Mouse (Mus musculus): ENCODE data around the gene Lhfpl2. TPM values are rescaled to one million over a fixed set of nuclear protein-coding genes. Genes with fewer than 3 reads are reported as not detected.

The Lhfpl2 gene
- polyA plus RNA-seq, 1 experiment = 5.8 TPM

- WGBS = 56% methylated on average over 12 of the region's 12 CpGs
- Histone ChIP-seq H3K4me1 (ENCODE audit: control insufficient read depth, insufficient read depth, low read length) (no peaks in the 10 kb centered on the region), H3K27ac (ENCODE audit: control insufficient read depth, insufficient read depth, low read depth, low read length, poor library complexity) (no peak overlapping the region), H3K4me3 (replicated peaks; ENCODE audit: control insufficient read depth, low read depth, low read length) (no peak overlapping the region)
- TF ChIP-seq CTCF (IDR thresholded peaks at IDR 0.05; ENCODE audit: control insufficient read depth, insufficient read depth, low read length) (no peak), POLR2A (IDR thresholded peaks at IDR 0.05; ENCODE audit: borderline replicate concordance, control insufficient read depth, low read depth, low read length) (no peak)
Observed at GRCm38 (mm10) chr13:94086090-94086808, 28.7 kb downstream of the Lhfpl2 start.

DNA sequence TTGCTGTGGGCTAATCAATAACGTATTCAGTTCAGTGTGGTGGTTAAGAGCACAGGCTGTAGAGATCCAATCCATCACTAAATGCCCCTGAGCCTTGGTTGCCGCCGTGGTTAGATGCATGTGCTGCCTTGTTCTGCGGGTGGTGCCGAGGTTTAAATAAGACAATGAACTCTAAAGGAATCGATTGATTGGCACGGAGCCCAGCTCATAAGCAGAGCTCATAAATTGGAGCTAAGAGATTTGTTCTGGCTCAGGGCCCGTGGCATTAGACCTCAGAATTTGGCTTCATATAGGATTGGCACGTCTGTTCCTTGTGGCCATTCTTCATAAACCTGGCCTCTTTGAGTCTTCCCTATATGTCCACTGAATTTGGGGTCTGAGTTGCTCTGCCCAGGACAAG lies 29.5 kb downstream of the Lhfpl2 start:
- 76% methylated on average over 9 of the region's 9 CpGs for WGBS
- no peaks in the 10 kb centered on the region for H3K4me1 ChIP-seq (ENCODE audit: control insufficient read depth, insufficient read depth, low read length)
- TF ChIP-seq CTCF (IDR thresholded peaks at IDR 0.05; ENCODE audit: control insufficient read depth, insufficient read depth, low read length) (no peak), POLR2A (IDR thresholded peaks at IDR 0.05; ENCODE audit: borderline replicate concordance, control insufficient read depth, low read depth, low read length) (no peak)
- no peak overlapping the region for H3K4me3 ChIP-seq (replicated peaks; ENCODE audit: control insufficient read depth, low read depth, low read length)
- H3K27ac ChIP-seq (ENCODE audit: control insufficient read depth, insufficient read depth, low read depth, low read length, poor library complexity) = no peak overlapping the region

- Histone ChIP-seq H3K27ac (ENCODE audit: control insufficient read depth, insufficient read depth, low read depth, low read length, poor library complexity) (no peak overlapping the region), H3K4me1 (ENCODE audit: control insufficient read depth, insufficient read depth, low read length) (no peaks in the 10 kb centered on the region), H3K4me3 (replicated peaks; ENCODE audit: control insufficient read depth, low read depth, low read length) (no peak overlapping the region)
- no peak for TF ChIP-seq POLR2A (IDR thresholded peaks at IDR 0.05; ENCODE audit: borderline replicate concordance, control insufficient read depth, low read depth, low read length)
- no peak for TF ChIP-seq CTCF (IDR thresholded peaks at IDR 0.05; ENCODE audit: control insufficient read depth, insufficient read depth, low read length)
- whole genome bisulfite sequencing = 84% methylated on average over 9 of the region's 9 CpGs
Observed at GRCm38 (mm10) chr13:94088788-94089187, 31.2 kb downstream of the Lhfpl2 start.

DNA sequence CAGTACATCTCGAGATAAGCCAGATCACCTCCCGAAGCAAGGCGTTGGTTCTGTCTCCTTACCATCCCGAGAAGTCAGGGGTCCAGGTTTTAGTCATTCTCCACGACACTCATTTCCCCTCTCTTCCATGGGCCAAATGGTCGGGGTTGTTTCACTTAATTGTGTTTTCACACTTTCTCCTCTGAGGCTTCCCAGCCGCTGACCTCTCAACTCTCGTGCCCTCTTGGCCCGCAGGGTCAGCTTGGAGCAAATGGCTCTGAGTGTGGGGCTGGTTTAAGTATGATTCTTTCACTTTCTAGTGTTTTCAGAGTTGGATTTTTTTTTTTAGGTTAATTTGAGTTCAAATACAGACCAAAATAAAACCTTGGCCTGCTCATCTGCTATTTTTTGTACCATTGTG lies 31.7 kb downstream of the Lhfpl2 start:
- 89% methylated on average over 9 of the region's 9 CpGs for WGBS
- Histone ChIP-seq H3K4me1 (ENCODE audit: control insufficient read depth, insufficient read depth, low read length) (no peaks in the 10 kb centered on the region), H3K27ac (ENCODE audit: control insufficient read depth, insufficient read depth, low read depth, low read length, poor library complexity) (no peak overlapping the region), H3K4me3 (replicated peaks; ENCODE audit: control insufficient read depth, low read depth, low read length) (no peak overlapping the region)
- TF ChIP-seq POLR2A (IDR thresholded peaks at IDR 0.05; ENCODE audit: borderline replicate concordance, control insufficient read depth, low read depth, low read length) (no peak), CTCF (IDR thresholded peaks at IDR 0.05; ENCODE audit: control insufficient read depth, insufficient read depth, low read length) (no peak)

DNA sequence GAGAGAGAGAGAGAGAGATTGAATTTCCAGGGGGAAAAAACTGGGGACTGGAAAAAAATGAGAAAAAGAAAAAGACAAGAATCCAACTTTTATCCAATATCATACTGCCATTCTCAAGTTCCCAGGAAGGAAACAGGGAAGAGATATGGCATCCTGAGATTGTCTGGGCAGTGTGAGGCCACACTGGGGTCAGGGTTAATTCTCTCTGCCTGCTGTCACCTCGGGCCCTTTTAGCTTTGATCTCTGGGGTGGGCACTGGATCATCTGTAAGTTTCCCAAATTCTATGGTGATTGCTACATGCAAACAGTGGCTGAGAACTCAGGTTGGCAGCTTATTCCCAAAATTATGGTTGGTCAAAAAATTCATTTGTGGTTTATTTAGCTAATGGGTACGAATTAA lies 33.8 kb downstream of the Lhfpl2 start:
- H3K27ac ChIP-seq (ENCODE audit: control insufficient read depth, insufficient read depth, low read depth, low read length, poor library complexity) = no peak overlapping the region
- H3K4me3 ChIP-seq (replicated peaks; ENCODE audit: control insufficient read depth, low read depth, low read length) = no peak overlapping the region
- no peaks in the 10 kb centered on the region for H3K4me1 ChIP-seq (ENCODE audit: control insufficient read depth, insufficient read depth, low read length)
- TF ChIP-seq CTCF (IDR thresholded peaks at IDR 0.05; ENCODE audit: control insufficient read depth, insufficient read depth, low read length) (no peak), POLR2A (IDR thresholded peaks at IDR 0.05; ENCODE audit: borderline replicate concordance, control insufficient read depth, low read depth, low read length) (no peak)
- WGBS = 61% methylated on average over 2 of the region's 2 CpGs

DNA sequence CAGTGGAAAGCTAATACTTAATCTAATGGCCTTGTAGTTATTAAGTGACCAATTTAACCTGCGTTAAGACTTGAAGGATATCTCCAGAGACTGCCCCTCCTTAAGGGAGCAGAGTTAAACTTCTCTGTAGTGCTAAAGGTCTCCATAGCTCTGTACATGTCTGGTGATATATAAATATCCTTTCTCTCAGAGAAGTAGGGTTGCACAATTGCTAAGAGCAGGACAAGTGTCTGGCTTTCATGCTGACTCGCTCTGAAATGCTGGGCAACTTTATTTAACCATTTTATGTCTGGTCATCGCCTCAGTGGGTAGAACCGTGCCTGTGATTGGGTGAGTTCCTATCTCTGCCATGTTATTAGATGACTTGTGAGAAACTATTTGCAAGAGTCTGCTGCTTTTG lies 36.6 kb downstream of the Lhfpl2 start:
- H3K4me1 ChIP-seq (ENCODE audit: control insufficient read depth, insufficient read depth, low read length) = peaks cover 4% of the 10 kb centered on the region; the same call in 1 of the 2 replicates
- no peak overlapping the region for H3K4me3 ChIP-seq (replicated peaks; ENCODE audit: control insufficient read depth, low read depth, low read length)
- TF ChIP-seq CTCF (IDR thresholded peaks at IDR 0.05; ENCODE audit: control insufficient read depth, insufficient read depth, low read length) = no peak
- TF ChIP-seq POLR2A (IDR thresholded peaks at IDR 0.05; ENCODE audit: borderline replicate concordance, control insufficient read depth, low read depth, low read length) = no peak
- no peak overlapping the region for H3K27ac ChIP-seq (ENCODE audit: control insufficient read depth, insufficient read depth, low read depth, low read length, poor library complexity)
- WGBS = 58% methylated on average over 4 of the region's 4 CpGs

DNA sequence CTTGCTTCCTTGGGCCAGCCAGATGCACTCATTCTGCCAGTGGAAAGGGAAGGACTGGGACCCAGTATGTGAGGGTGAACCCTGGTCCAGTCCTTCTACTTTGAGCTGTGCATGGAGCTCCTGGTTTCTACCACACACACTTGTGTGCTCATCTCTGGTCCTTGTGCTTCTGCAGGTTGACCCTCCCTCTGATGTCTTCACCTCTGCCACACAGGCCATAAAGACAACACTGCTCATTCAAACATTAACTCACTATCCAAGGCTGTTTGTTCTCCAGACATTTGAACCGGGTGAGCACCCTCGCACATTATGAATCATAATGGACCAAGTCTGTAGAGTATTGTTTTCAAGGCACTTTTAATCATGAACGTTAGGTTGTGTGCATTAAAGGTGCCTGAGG lies 37.0 kb downstream of the Lhfpl2 start:
- Histone ChIP-seq H3K27ac (ENCODE audit: control insufficient read depth, insufficient read depth, low read depth, low read length, poor library complexity) (no peak overlapping the region), H3K4me1 (ENCODE audit: control insufficient read depth, insufficient read depth, low read length) (peaks cover 4% of the 10 kb centered on the region; the same call in 1 of the 2 replicates)
- WGBS = 78% methylated on average over 3 of the region's 3 CpGs

DNA sequence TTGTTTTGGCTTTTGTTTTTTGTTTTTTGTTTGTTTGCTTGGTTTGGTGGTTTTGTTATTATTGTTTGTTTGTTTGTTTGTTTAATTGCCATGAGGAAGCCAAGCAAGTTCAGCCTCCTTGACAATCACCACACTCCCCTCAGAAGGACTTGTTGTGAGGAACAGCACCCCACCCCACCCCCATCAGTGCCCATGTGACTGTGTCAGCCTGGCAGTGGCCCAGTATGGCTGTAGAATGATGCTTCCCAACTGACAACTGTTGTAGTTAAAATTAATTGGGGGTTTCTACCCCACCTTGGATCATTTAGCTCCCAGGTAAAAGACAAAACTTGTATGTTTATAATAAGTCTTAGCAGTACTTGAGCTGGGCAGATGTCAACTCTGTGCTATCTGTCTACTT lies 37.6 kb downstream of the Lhfpl2 start:
- H3K4me1 ChIP-seq (ENCODE audit: control insufficient read depth, insufficient read depth, low read length) = peaks cover 4% of the 10 kb centered on the region; the same call in 1 of the 2 replicates
- TF ChIP-seq POLR2A (IDR thresholded peaks at IDR 0.05; ENCODE audit: borderline replicate concordance, control insufficient read depth, low read depth, low read length) (no peak), CTCF (IDR thresholded peaks at IDR 0.05; ENCODE audit: control insufficient read depth, insufficient read depth, low read length) (no peak)
- no peak overlapping the region for H3K4me3 ChIP-seq (replicated peaks; ENCODE audit: control insufficient read depth, low read depth, low read length)
- no peak overlapping the region for H3K27ac ChIP-seq (ENCODE audit: control insufficient read depth, insufficient read depth, low read depth, low read length, poor library complexity)

More for the DNA sequence above, 37.0 kb downstream of the Lhfpl2 start:
- H3K4me3 ChIP-seq (replicated peaks; ENCODE audit: control insufficient read depth, low read depth, low read length) = no peak overlapping the region
- TF ChIP-seq POLR2A (IDR thresholded peaks at IDR 0.05; ENCODE audit: borderline replicate concordance, control insufficient read depth, low read depth, low read length) = no peak
- no peak for TF ChIP-seq CTCF (IDR thresholded peaks at IDR 0.05; ENCODE audit: control insufficient read depth, insufficient read depth, low read length)
